Mouse (Mus musculus): ENCODE data around the gene Slc25a12. TPM values are rescaled to one million over a fixed set of nuclear protein-coding genes. Genes with fewer than 3 reads are reported as not detected.

Slc25a12 gene
- polyA plus RNA-seq, 1 experiment from 2014 or later, result 27.7 TPM

DNA sequence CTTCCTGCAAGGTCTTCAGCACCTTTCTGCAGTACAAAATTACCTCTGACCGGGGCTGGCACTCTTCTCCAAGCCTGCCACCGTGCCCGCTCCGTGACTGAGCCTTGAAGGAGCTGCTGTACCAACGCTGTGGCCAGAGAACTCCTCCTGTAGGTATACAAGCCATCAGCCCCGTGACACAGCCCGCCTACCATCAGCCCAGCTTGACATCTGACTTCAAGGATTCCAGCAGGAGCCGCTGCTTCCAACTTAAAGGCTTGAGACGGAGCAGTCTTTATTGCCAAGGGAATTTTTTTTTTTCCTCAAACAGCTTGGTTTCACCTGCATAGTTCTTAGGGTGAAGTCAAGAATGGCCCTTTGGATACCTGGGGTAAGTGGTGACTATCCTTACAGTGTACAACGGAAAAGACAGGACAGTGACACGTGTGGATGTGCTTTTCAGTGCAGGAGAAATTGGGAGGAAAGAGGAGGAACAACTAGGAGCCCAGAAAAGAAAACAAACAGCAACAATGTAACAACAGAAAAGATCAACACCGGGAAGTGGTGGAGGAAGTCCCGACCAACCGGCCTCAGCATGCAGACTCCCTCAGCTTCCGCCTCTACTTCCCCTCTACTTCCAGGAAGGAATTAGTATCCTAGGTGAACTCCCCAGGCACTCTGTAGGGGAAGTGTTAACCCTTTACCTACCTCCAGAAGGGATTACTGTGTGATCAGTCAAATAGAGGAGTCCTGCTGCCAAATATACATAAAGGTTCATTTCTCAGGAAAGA, 39.0 kb downstream of the Slc25a12 start:
- no peak for ATAC-seq (ENCODE audit: low read depth)
- Histone ChIP-seq H3K4me3 (replicated peaks) (no peak overlapping the region), H3K9me3 (replicated peaks) (no peaks in the 10 kb centered on the region), H3K4me2 (no peak overlapping the region), H3K4me1 (replicated peaks) (no peaks in the 10 kb centered on the region), H3K27ac (no peak overlapping the region), H3K27me3 (no peaks in the 10 kb centered on the region), H3K36me3 (peaks cover 11% of the 10 kb centered on the region), H3K9ac (no peak overlapping the region)
- 68% methylated on average over 15 of the region's 15 CpGs for WGBS (ENCODE audit: insufficient replicate concordance)
- no peak for DNase-seq

DNA sequence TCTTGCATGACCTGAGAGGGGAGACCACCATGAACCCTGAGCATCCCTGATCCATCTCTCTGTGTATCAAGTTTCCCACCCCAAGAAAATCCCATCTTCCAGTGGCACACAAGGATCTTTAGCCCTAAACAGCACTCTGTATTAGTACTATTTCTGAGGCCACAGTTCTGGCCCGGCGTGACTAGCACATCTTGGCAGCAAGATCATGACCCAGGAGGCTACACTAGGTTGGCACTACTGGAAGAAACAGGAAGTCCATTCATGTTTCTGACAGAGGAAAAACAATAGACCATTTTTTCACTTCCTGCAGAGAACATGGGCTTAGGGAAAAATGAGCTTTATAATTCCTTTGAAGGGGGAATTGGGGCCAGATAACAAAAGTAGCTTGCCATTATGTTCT, 39.8 kb downstream of the Slc25a12 start:
- Histone ChIP-seq H3K4me1 (replicated peaks) (no peaks in the 10 kb centered on the region), H3K4me2 (no peak overlapping the region), H3K27ac (no peak overlapping the region), H3K36me3 (peaks cover 11% of the 10 kb centered on the region), H3K9ac (no peak overlapping the region), H3K4me3 (replicated peaks) (no peak overlapping the region), H3K9me3 (replicated peaks) (no peaks in the 10 kb centered on the region), H3K27me3 (no peaks in the 10 kb centered on the region)
- ATAC-seq (ENCODE audit: low read depth), result no peak
- DNase-seq, result no peak
- 73% methylated on average over 2 of the region's 2 CpGs for WGBS (ENCODE audit: insufficient replicate concordance)

DNA sequence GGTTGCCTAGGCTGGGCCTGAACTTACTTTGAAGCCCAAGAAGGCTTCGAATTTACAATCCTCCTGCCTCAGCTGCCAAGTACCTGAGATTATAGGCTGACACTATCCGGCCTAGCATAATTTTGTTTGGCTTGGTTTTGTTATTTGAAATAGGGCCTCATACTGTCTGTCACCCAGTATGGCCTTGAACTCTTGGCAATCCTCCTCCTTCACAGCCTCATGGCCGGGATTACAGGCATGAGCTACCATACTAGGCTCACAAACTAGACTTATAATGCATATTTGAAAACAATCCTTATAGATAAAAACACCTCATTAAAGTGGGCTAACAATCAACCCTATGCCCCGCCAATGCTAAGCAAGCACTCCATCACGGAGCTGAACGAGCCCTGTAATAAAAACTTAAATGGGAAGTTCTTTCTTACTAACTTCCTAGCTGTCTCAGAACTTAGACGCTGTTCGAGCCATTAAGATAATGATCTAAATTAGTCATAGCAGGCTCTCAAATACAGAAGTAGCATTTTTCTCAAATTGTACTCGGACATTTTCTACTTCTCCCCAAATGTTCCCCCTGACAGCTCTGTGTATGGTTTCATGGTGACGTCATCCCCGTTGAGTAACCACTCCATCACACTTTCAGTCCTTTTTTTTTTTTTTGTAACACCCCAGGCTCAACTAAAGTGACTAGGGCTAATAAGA, 40.6 kb downstream of the Slc25a12 start:
- Histone ChIP-seq H3K27ac (no peak overlapping the region), H3K27me3 (no peaks in the 10 kb centered on the region), H3K4me3 (replicated peaks) (no peak overlapping the region), H3K4me2 (no peak overlapping the region), H3K36me3 (peaks cover 13% of the 10 kb centered on the region), H3K4me1 (replicated peaks) (no peaks in the 10 kb centered on the region), H3K9me3 (replicated peaks) (no peaks in the 10 kb centered on the region), H3K9ac (no peak overlapping the region)
- no peak for DNase-seq
- 56% methylated on average over 11 of the region's 11 CpGs for WGBS (ENCODE audit: insufficient replicate concordance)
- no peak for ATAC-seq (ENCODE audit: low read depth)

- no peak for ATAC-seq (ENCODE audit: low read depth)
- Histone ChIP-seq H3K9me3 (replicated peaks) (no peaks in the 10 kb centered on the region), H3K36me3 (peaks cover 19% of the 10 kb centered on the region), H3K27ac (no peak overlapping the region), H3K27me3 (no peaks in the 10 kb centered on the region), H3K9ac (no peak overlapping the region), H3K4me3 (replicated peaks) (no peak overlapping the region), H3K4me1 (replicated peaks) (no peaks in the 10 kb centered on the region), H3K4me2 (no peak overlapping the region)
- no peak for DNase-seq
- WGBS (ENCODE audit: insufficient replicate concordance), result 82% methylated on average over 7 of the region's 7 CpGs
These were observed 43.7 kb downstream of the Slc25a12 start for GRCm38 (mm10) chr2:71323886-71324285.

- Histone ChIP-seq H3K4me2 (no peak overlapping the region), H3K4me3 (replicated peaks) (no peak overlapping the region), H3K27ac (no peak overlapping the region), H3K36me3 (peaks cover 26% of the 10 kb centered on the region), H3K4me1 (replicated peaks) (no peaks in the 10 kb centered on the region), H3K27me3 (no peaks in the 10 kb centered on the region), H3K9ac (no peak overlapping the region), H3K9me3 (replicated peaks) (no peaks in the 10 kb centered on the region)
- ATAC-seq (ENCODE audit: low read depth), result no peak
- DNase-seq, result no peak
- WGBS (ENCODE audit: insufficient replicate concordance), result 41% methylated on average over 3 of the region's 3 CpGs
These were observed 46.1 kb downstream of the Slc25a12 start for GRCm38 (mm10) chr2:71321486-71321885.

GRCm38 (mm10) chr2:71316116-71316789, 51.3 kb downstream of the Slc25a12 start:
- WGBS (ENCODE audit: insufficient replicate concordance), result 88% methylated on average over 3 of the region's 3 CpGs
- H3K4me2 ChIP-seq, result no peak overlapping the region

DNA sequence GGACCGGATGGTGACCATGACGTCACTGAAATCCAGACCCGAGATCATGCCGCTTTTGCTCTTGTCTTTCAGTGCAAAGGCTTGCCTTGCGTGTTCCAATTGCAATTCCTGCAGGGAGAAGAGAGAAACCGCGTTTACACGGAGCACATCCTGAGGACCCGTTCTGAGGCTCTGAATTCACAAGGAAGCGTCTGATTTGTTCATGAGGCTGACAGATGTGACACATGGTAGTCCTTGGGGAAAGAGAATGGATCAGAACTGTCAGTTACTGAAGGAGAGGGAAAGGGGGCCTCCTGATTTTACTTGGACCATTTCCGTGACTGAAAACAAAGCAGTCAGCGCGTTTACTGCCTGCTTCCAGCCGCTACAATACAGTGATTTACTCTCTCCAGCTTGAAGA, 52.5 kb downstream of the Slc25a12 start:
- WGBS (ENCODE audit: insufficient replicate concordance), result 79% methylated on average over 14 of the region's 14 CpGs
- Histone ChIP-seq H3K4me3 (replicated peaks) (no peak overlapping the region), H3K9me3 (replicated peaks) (no peaks in the 10 kb centered on the region), H3K27me3 (no peaks in the 10 kb centered on the region), H3K36me3 (peaks cover 45% of the 10 kb centered on the region), H3K27ac (no peak overlapping the region), H3K4me2 (no peak overlapping the region), H3K4me1 (replicated peaks) (no peaks in the 10 kb centered on the region), H3K9ac (no peak overlapping the region)
- DNase-seq (no peak), ATAC-seq (ENCODE audit: low read depth) (no peak)

More at GRCm38 (mm10) chr2:71316116-71316789, 51.3 kb downstream of the Slc25a12 start:
- no peaks in the 10 kb centered on the region for H3K9me3 ChIP-seq (replicated peaks)
- ATAC-seq (ENCODE audit: low read depth) (no peak), DNase-seq (no peak)
- H3K36me3 ChIP-seq, result peaks cover 40% of the 10 kb centered on the region
- no peaks in the 10 kb centered on the region for H3K4me1 ChIP-seq (replicated peaks)
- H3K9ac ChIP-seq, result no peak overlapping the region
- H3K27ac ChIP-seq, result no peak overlapping the region
- H3K4me3 ChIP-seq (replicated peaks), result no peak overlapping the region
- no peaks in the 10 kb centered on the region for H3K27me3 ChIP-seq

GRCm38 (mm10) chr2:71314080-71314479, 53.5 kb downstream of the Slc25a12 start:
- no peak overlapping the region for H3K9ac ChIP-seq
- no peaks in the 10 kb centered on the region for H3K27me3 ChIP-seq
- H3K4me2 ChIP-seq, result no peak overlapping the region
- H3K4me3 ChIP-seq (replicated peaks), result no peak overlapping the region
- H3K27ac ChIP-seq, result no peak overlapping the region
- DNase-seq (no peak), ATAC-seq (ENCODE audit: low read depth) (no peak)
- no peaks in the 10 kb centered on the region for H3K9me3 ChIP-seq (replicated peaks)
- 78% methylated on average over 6 of the region's 6 CpGs for whole genome bisulfite sequencing (ENCODE audit: insufficient replicate concordance)
- peaks cover 45% of the 10 kb centered on the region for H3K36me3 ChIP-seq
- H3K4me1 ChIP-seq (replicated peaks), result no peaks in the 10 kb centered on the region

DNA sequence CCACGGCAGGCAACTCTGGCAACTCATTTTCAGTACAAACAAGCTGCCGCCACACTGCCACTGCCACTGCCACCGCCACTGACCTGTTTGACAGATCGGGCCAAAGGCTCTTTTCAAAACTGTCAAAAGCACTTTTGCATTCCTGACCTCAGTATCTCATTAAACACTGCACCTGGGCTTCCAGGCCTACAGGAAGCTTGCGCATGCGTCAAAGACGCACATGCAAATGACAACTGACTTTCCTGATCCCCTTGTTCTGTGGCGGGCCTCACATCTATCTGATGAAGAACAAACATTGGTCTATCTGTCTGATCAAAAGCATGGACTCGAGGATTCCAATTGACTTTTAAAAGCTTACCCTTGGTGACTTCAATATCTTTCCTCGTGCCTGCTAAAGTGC, 55.5 kb downstream of the Slc25a12 start:
- Histone ChIP-seq H3K4me1 (replicated peaks) (no peaks in the 10 kb centered on the region), H3K4me2 (no peak overlapping the region), H3K36me3 (peaks cover 40% of the 10 kb centered on the region), H3K4me3 (replicated peaks) (no peak overlapping the region), H3K9ac (no peak overlapping the region), H3K27me3 (no peaks in the 10 kb centered on the region), H3K9me3 (replicated peaks) (no peaks in the 10 kb centered on the region), H3K27ac (no peak overlapping the region)
- WGBS (ENCODE audit: insufficient replicate concordance), result 71% methylated on average over 10 of the region's 10 CpGs
- no peak for DNase-seq
- ATAC-seq (ENCODE audit: low read depth), result no peak

DNA sequence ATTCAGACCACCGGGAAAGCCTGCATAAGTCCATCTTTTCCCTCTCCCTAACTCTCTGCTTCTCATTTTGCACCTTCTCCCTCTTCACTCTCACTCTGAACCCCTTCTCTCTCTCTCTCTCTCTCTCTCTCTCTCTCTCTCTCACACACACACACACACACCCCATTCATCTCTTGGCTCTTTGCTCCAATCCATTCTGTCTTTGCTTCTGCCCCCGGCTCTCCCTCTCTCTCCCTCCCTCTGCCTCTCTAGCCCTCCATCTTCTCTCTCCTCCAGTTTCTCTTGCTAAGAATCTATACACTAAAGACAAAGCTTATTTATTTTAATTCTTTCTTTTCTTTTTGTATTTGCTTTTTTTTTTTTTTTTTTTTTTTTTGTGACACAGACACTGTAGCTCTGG, 57.8 kb downstream of the Slc25a12 start:
- Histone ChIP-seq H3K4me1 (replicated peaks) (no peaks in the 10 kb centered on the region), H3K9me3 (replicated peaks) (no peaks in the 10 kb centered on the region), H3K27ac (no peak overlapping the region), H3K4me2 (no peak overlapping the region), H3K4me3 (replicated peaks) (no peak overlapping the region), H3K27me3 (no peaks in the 10 kb centered on the region), H3K9ac (no peak overlapping the region), H3K36me3 (peaks cover 41% of the 10 kb centered on the region)
- WGBS (ENCODE audit: insufficient replicate concordance), result 70% methylated on average over 2 of the region's 2 CpGs
- DNase-seq, result no peak
- ATAC-seq (ENCODE audit: low read depth), result no peak

DNA sequence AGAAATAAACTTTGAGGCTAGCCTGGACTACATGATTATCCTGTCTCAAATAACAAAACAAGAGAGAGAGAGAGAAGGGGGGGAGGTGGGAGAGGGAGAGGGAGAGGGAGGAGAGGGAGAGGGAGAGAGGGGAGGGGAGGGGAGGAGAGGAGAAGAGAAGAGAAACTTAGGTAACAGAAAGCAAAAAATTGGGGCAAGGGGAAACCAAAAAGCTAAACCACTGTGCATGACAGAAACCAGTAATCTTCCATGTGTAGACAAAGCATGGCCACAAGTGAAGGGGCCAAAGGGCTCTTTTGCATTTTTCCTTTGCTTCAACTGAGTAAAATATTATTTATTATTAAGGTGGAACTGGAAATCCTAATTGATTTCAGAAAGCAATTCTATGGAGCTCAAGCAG, 61.2 kb downstream of the Slc25a12 start:
- Histone ChIP-seq H3K4me2 (no peak overlapping the region), H3K4me1 (replicated peaks) (peaks cover 5% of the 10 kb centered on the region), H3K36me3 (peaks cover 22% of the 10 kb centered on the region), H3K9ac (no peak overlapping the region), H3K27me3 (no peaks in the 10 kb centered on the region), H3K9me3 (replicated peaks) (no peaks in the 10 kb centered on the region), H3K4me3 (replicated peaks) (no peak overlapping the region), H3K27ac (no peak overlapping the region)
- DNase-seq (no peak), ATAC-seq (ENCODE audit: low read depth) (no peak)

All from liver, embryonic 13.5 days (tissue).